ENCODE assay signal across 12 mouse cellular contexts in genomic region chr10:30754825-30755457, GRCm38 (mm10). TPM values are rescaled to one million over a fixed set of nuclear protein-coding genes. Genes with fewer than 3 reads are reported as not detected.
DNase-seq lines count a peak whose midpoint lies in the region; ATAC-seq lines count a peak whose summit lies in the region.
"Had no signal": no experiment of that assay in that cellular context is flagged by ENCODE, and none has a peak within 500 bp of the region (broad histone marks: within the 10 kb centered on the region; RNA-seq: fewer than 3 reads in every experiment).

No protein-coding gene starts in this region.

- intact Hi-C loops in left cerebral cortex, postnatal 4 days (cut with DNase I) = no loop called here

- peak overlapping the region; percentile 2 to 54; a peak in 2 of 4 replicates for H3K27ac ChIP-seq in heart, embryonic 14.5 days (replicated peaks in 1 of 2; ENCODE audit: control insufficient read depth in 1 of 2, insufficient read depth in 1 of 2, low read depth in 2 of 2, low read length in 2 of 2)
- peak overlapping the region; percentile 90 for H3K27ac ChIP-seq in liver, embryonic 13.5 days

- H3K4me2 ChIP-seq in heart, embryonic 14.5 days (ENCODE audit: low read length) = peak overlapping the region; percentile 54
- H3K4me2 ChIP-seq in liver, embryonic 13.5 days = peak overlapping the region; percentile 64

- no peaks in the 10 kb centered on the region for H3K27me3 ChIP-seq in heart, embryonic 14.5 days (ENCODE audit: control insufficient read depth, insufficient read depth, low read length)
- no peaks in the 10 kb centered on the region for H3K27me3 ChIP-seq in liver, embryonic 13.5 days

- ATAC-seq in heart, embryonic 14.5 days (ENCODE audit: insufficient number of reproducible peaks, insufficient read depth, low FRiP score, low read depth) = no peak
- ATAC-seq in liver, embryonic 13.5 days (ENCODE audit: low read depth) = peak; percentile 86
- ATAC-seq: lung, postnatal 0 days had no signal

- peaks cover 2 to 9% of the 10 kb centered on the region in 2 experiments; a peak in 3 of 4 replicates for H3K4me1 ChIP-seq in heart, embryonic 14.5 days (ENCODE audit: control insufficient read depth in 2 of 2, insufficient read depth in 2 of 2, low read length in 2 of 2)
- H3K4me1 ChIP-seq in liver, embryonic 13.5 days (replicated peaks) = peaks cover 67% of the 10 kb centered on the region

- no peaks in the 10 kb centered on the region for H3K36me3 ChIP-seq in heart, embryonic 14.5 days (ENCODE audit: control insufficient read depth, insufficient read depth, low read length)
- peaks cover 11% of the 10 kb centered on the region for H3K36me3 ChIP-seq in liver, embryonic 13.5 days

- no peak overlapping the region for H3K4me3 ChIP-seq in heart, embryonic 14.5 days (ENCODE audit: control insufficient read depth in 1 of 2, insufficient read depth in 1 of 2, low read depth in 1 of 2, low read length in 2 of 2)
- H3K4me3 ChIP-seq in liver, embryonic 13.5 days (replicated peaks) = peak overlapping the region; percentile 28

- 25% methylated on average over 4 of the region's 4 CpGs for WGBS in heart, embryonic 14.5 days
- WGBS in liver, embryonic 13.5 days (ENCODE audit: insufficient replicate concordance) = 5% methylated on average over 4 of the region's 4 CpGs

- DNase-seq in heart, adult 9 months (ENCODE audit: low spot score in 2 of 2) = no peak
- DNase-seq in A20 (ENCODE audit: low read depth, low spot score) (peak; percentile 68), adipocyte (ENCODE audit: low spot score) (no peak)
- peak; percentile 48 for DNase-seq in c-Kit-positive CD71-positive TER-119-negative erythroid progenitor cells, embryonic 14.5 days (ENCODE audit: low read depth)
- peak; percentile 43 for DNase-seq in liver, embryonic 13.5 days
- DNase-seq in left cerebral cortex, postnatal 4 days = no peak
- no peak for DNase-seq in urinary bladder, postnatal 25 days (ENCODE audit: low spot score)
- DNase-seq: cerebellum, postnatal 36 days; kidney, adult 9 months; retina, postnatal 1 day had no signal

- peak overlapping the region; percentile 53 for H3K9ac ChIP-seq in heart, embryonic 14.5 days (ENCODE audit: low read length)
- H3K9ac ChIP-seq in liver, embryonic 13.5 days = peak overlapping the region; percentile 57

- no peaks in the 10 kb centered on the region for H3K9me3 ChIP-seq in heart, embryonic 14.5 days (ENCODE audit: control insufficient read depth, low read length)
- H3K9me3 ChIP-seq in liver, embryonic 13.5 days (replicated peaks) = no peaks in the 10 kb centered on the region

RNA-seq across cellular contexts. Expression of gene Ncoa7, which starts 48.2 kb away (rescaled TPM):
- 8.3 and 9.4 TPM in 2 replicates for polyA plus RNA-seq in heart, embryonic 14.5 days (2014; fragmentation: Nextera tagmentation; extraction: Ambion mirVana)
- polyA plus RNA-seq in liver, embryonic 13.5 days (2015; fragmentation: Nextera tagmentation; extraction: Ambion mirVana) = 11.8 and 13.9 TPM in 2 replicates
- total RNA-seq in left cerebral cortex, postnatal 4 days (2021) = 10 to 100 TPM; 63.6 to 66.2 TPM

Comparison
In these comparisons a context has a peak if more than half of its experiments do, and no peak if none do; other contexts are left out.
1. DNase-seq: peak in A20 (single experiment), c-Kit-positive CD71-positive TER-119-negative erythroid progenitor cells, embryonic 14.5 days (single experiment) and liver, embryonic 13.5 days (single experiment); none in heart, adult 9 months (0 of 2), left cerebral cortex, postnatal 4 days (single experiment), urinary bladder, postnatal 25 days (single experiment) and adipocyte (single experiment).